Mouse (Mus musculus) limb, embryonic 11.5 days (tissue): ENCODE results near the gene Ophn1. TPM values are rescaled to one million over a fixed set of nuclear protein-coding genes. Genes with fewer than 3 reads are reported as not detected.

ENCODE experiments used
- ATAC-seq: fragments of 200-750 bp; cut with Nextera tagmentation; 2 replicates; pipeline ENCODE4 v1.8.0; 2017; ENCODE audit warnings: low read depth; ENCODE audit not compliant: insufficient number of reproducible peaks, low FRiP score, low TSS enrichment
- DNase-seq: peaks from one replicate; pipeline ENCODE4 v3.0.0-alpha.2; 2015; ENCODE audit warnings: low spot score
- H3K27ac ChIP-seq: fragments of 300-500 bp; sonication (generic); replicated peaks from 2 replicates; pipeline ENCODE4 v1.5.1; 2014; ENCODE audit warnings: low read depth, mild to moderate bottlenecking, low read length
- H3K27me3 ChIP-seq: fragments of 300-500 bp; sonication (generic); 2 replicates; pipeline ENCODE4 v1.6.1; 2014; ENCODE audit warnings: mild to moderate bottlenecking, low read length, mixed read lengths; ENCODE audit not compliant: control insufficient read depth, insufficient read depth
- H3K36me3 ChIP-seq: fragments of 300-500 bp; sonication (generic); 2 replicates; pipeline ENCODE4 v1.6.1; 2014; ENCODE audit warnings: mild to moderate bottlenecking, low read length, moderate library complexity, mixed read lengths; ENCODE audit not compliant: control insufficient read depth, insufficient read depth
- H3K4me1 ChIP-seq: fragments of 300-500 bp; sonication (generic); 2 replicates; pipeline ENCODE4 v1.6.1; 2014; ENCODE audit warnings: low read length, mixed read lengths; ENCODE audit not compliant: control insufficient read depth, insufficient read depth
- H3K4me2 ChIP-seq: fragments of 300-500 bp; sonication (generic); 2 replicates; pipeline ENCODE4 v1.6.1; 2014; ENCODE audit warnings: low read depth, mild to moderate bottlenecking, moderate library complexity; ENCODE audit not compliant: severe bottlenecking
- H3K4me3 ChIP-seq: fragments of 300-500 bp; sonication (generic); 2 replicates; pipeline ENCODE4 v1.5.1; 2014; ENCODE audit warnings: low read depth, low read length
- H3K9ac ChIP-seq: fragments of 300-500 bp; sonication (generic); 2 replicates; pipeline ENCODE4 v1.6.1; 2014; ENCODE audit warnings: mild to moderate bottlenecking, low read length
- H3K9me3 ChIP-seq: fragments of 300-500 bp; sonication (generic); 2 replicates; pipeline ENCODE4 v1.6.1; 2016; ENCODE audit warnings: low read length; ENCODE audit not compliant: control insufficient read depth
- WGBS: fragments of 180-500 bp; shearing (Covaris S2); extraction: QIAGEN DNeasy Blood & Tissue Kit; methylation state at CpG from one replicate; pipeline ENCODE4 v1.1.7; 2014; 5-methylcytosine and 5-hydroxymethylcytosine counted together
- polyA plus RNA-seq: library from polyadenylated mRNA; unstranded; fragments of >200 nt; fragmentation: Nextera tagmentation; extraction: Ambion mirVana; gene quantifications from 2 replicates; pipeline ENCODE4 v1.2.1, GENCODE M21; 2014

Ophn1 gene
- polyA plus RNA-seq, 1 experiment from 2014 or later, result 9.8 TPM

- 14% methylated on average over 14 of the region's 14 CpGs for WGBS
- ATAC-seq (no peak), DNase-seq (no peak)
- Histone ChIP-seq H3K9ac (peak overlapping the region; percentile 47), H3K4me3 (peak overlapping the region; percentile 45), H3K27me3 (peaks cover 20% of the 10 kb centered on the region), H3K36me3 (no peaks in the 10 kb centered on the region), H3K27ac (no peak overlapping the region), H3K4me2 (peak overlapping the region; percentile 50), H3K4me1 (no peaks in the 10 kb centered on the region), H3K9me3 (no peaks in the 10 kb centered on the region)
These were observed 786 bp downstream of the Ophn1 start for GRCm38 (mm10) chrX:98890072-98890405.

- DNase-seq (no peak), ATAC-seq (no peak)
- 89% methylated on average over 2 of the region's 2 CpGs for WGBS
- no peaks in the 10 kb centered on the region for H3K9me3 ChIP-seq
- H3K4me3 ChIP-seq, result no peak overlapping the region
- H3K9ac ChIP-seq, result no peak overlapping the region
- H3K27me3 ChIP-seq, result 0 out of 2 replicates have a peak, but pooled peaks cover 2% of the 10 kb centered on the region
- H3K27ac ChIP-seq, result no peak overlapping the region
- H3K4me1 ChIP-seq, result no peaks in the 10 kb centered on the region
- H3K4me2 ChIP-seq, result no peak overlapping the region
- no peaks in the 10 kb centered on the region for H3K36me3 ChIP-seq
These were observed 8.8 kb downstream of the Ophn1 start for GRCm38 (mm10) chrX:98881983-98882382.

- H3K27ac ChIP-seq, result no peak overlapping the region
- H3K9ac ChIP-seq, result no peak overlapping the region
- H3K4me1 ChIP-seq, result no peaks in the 10 kb centered on the region
- no peaks in the 10 kb centered on the region for H3K36me3 ChIP-seq
- 0 out of 2 replicates have a peak, but pooled peaks cover 2% of the 10 kb centered on the region for H3K27me3 ChIP-seq
- no peak for DNase-seq
- no peak overlapping the region for H3K4me3 ChIP-seq
- 91% methylated on average over 2 of the region's 2 CpGs for WGBS
- no peak overlapping the region for H3K4me2 ChIP-seq
- H3K9me3 ChIP-seq, result no peaks in the 10 kb centered on the region
- no peak for ATAC-seq
These were observed 9.7 kb downstream of the Ophn1 start for GRCm38 (mm10) chrX:98881085-98881484.

GRCm38 (mm10) chrX:98880314-98880713 lies 10.5 kb downstream of the Ophn1 start:
- Histone ChIP-seq H3K27ac (no peak overlapping the region), H3K36me3 (no peaks in the 10 kb centered on the region), H3K9ac (no peak overlapping the region), H3K27me3 (0 out of 2 replicates have a peak, but pooled peaks cover 2% of the 10 kb centered on the region), H3K9me3 (no peaks in the 10 kb centered on the region), H3K4me3 (no peak overlapping the region), H3K4me2 (no peak overlapping the region), H3K4me1 (no peaks in the 10 kb centered on the region)
- ATAC-seq (no peak), DNase-seq (no peak)
- whole genome bisulfite sequencing, result 89% methylated on average over 6 of the region's 6 CpGs

GRCm38 (mm10) chrX:98875144-98875543 lies 15.7 kb downstream of the Ophn1 start:
- no peak for ATAC-seq
- no peaks in the 10 kb centered on the region for H3K27me3 ChIP-seq
- H3K27ac ChIP-seq, result no peak overlapping the region
- H3K4me1 ChIP-seq, result no peaks in the 10 kb centered on the region
- H3K36me3 ChIP-seq, result no peaks in the 10 kb centered on the region
- H3K4me2 ChIP-seq, result no peak overlapping the region
- no peak overlapping the region for H3K4me3 ChIP-seq
- no peak overlapping the region for H3K9ac ChIP-seq
- H3K9me3 ChIP-seq, result no peaks in the 10 kb centered on the region
- no peak for DNase-seq
- WGBS, result 77% methylated on average over 6 of the region's 6 CpGs

GRCm38 (mm10) chrX:98874086-98874485 lies 16.7 kb downstream of the Ophn1 start:
- ATAC-seq (no peak), DNase-seq (no peak)
- Histone ChIP-seq H3K27ac (no peak overlapping the region), H3K27me3 (no peaks in the 10 kb centered on the region), H3K9ac (no peak overlapping the region), H3K4me2 (no peak overlapping the region), H3K9me3 (no peaks in the 10 kb centered on the region), H3K36me3 (no peaks in the 10 kb centered on the region), H3K4me3 (no peak overlapping the region), H3K4me1 (no peaks in the 10 kb centered on the region)
- WGBS, result 88% methylated on average over 5 of the region's 5 CpGs

- ATAC-seq, result no peak
- WGBS, result 73% methylated on average over 1 of the region's 1 CpGs
- H3K9ac ChIP-seq, result no peak overlapping the region
- no peaks in the 10 kb centered on the region for H3K4me1 ChIP-seq
- H3K27ac ChIP-seq, result no peak overlapping the region
- H3K4me3 ChIP-seq, result no peak overlapping the region
- H3K4me2 ChIP-seq, result no peak overlapping the region
- H3K27me3 ChIP-seq, result no peaks in the 10 kb centered on the region
- H3K9me3 ChIP-seq, result no peaks in the 10 kb centered on the region
- no peak for DNase-seq
- H3K36me3 ChIP-seq, result no peaks in the 10 kb centered on the region
These were observed 18.8 kb downstream of the Ophn1 start for GRCm38 (mm10) chrX:98872064-98872463.

GRCm38 (mm10) chrX:98870541-98870940 lies 20.3 kb downstream of the Ophn1 start:
- Histone ChIP-seq H3K36me3 (no peaks in the 10 kb centered on the region), H3K4me2 (no peak overlapping the region), H3K4me1 (no peaks in the 10 kb centered on the region), H3K4me3 (no peak overlapping the region), H3K27ac (no peak overlapping the region), H3K9ac (no peak overlapping the region), H3K9me3 (no peaks in the 10 kb centered on the region), H3K27me3 (no peaks in the 10 kb centered on the region)
- no peak for DNase-seq
- no peak for ATAC-seq
- 85% methylated on average over 1 of the region's 1 CpGs for WGBS

- DNase-seq, result no peak
- 91% methylated on average over 2 of the region's 2 CpGs for WGBS
- Histone ChIP-seq H3K4me3 (no peak overlapping the region), H3K9me3 (no peaks in the 10 kb centered on the region), H3K27ac (no peak overlapping the region), H3K9ac (no peak overlapping the region), H3K36me3 (no peaks in the 10 kb centered on the region), H3K4me2 (no peak overlapping the region), H3K27me3 (no peaks in the 10 kb centered on the region), H3K4me1 (no peaks in the 10 kb centered on the region)
- ATAC-seq, result no peak
These were observed 21.1 kb downstream of the Ophn1 start for GRCm38 (mm10) chrX:98869735-98870134.
